Mouse (Mus musculus) G1E (cell line): ENCODE data around the gene Sigmar1.
"Not testable (repeated sequence)": the region's sequence is repeated elsewhere in the genome, so short reads cannot be mapped to it uniquely, and the experiment has no call there.

Experiments used
- CTCF ChIP-seq: IDR thresholded peaks from 2 replicates; pipeline ENCODE4 v1.5.1; 2012; ENCODE audit warnings: low read depth, low read length, inconsistent platforms, mixed read lengths
- POLR2AphosphoS5 ChIP-seq: IDR thresholded peaks from 2 replicates; pipeline ENCODE4 v1.6.1; 2012; ENCODE audit warnings: low read depth, low read length, inconsistent platforms; ENCODE audit not compliant: insufficient replicate concordance
- TAL1 ChIP-seq: conservative IDR thresholded peaks from 2 replicates; pipeline ENCODE4 v1.6.1; 2012; ENCODE audit warnings: low read depth, low read length, inconsistent platforms, mixed read lengths

DNA sequence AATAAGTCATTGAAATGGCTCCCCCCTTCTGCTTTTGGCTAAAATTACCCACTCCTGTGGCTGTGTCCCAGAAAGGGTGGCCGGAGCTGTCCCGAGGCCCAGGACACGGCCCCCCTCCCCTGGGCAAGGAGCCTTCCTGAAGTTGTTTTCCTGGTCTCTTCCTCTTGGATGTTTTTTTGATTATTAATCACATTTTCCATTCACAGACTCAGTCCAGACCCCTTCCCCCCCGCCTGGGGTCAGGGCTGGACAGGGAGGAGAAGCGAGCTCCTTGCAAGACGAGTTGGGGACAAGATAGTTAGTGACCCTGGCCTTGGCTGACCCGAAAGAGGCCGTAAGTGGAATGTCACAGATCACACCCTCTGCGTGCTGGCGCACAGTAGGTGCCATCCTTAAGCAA is 56.2 kb downstream of the Sigmar1 start, which contains the start of gene Il11ra1:
- TF ChIP-seq CTCF, TAL1, POLR2AphosphoS5: not testable (repeated sequence)
